Mouse (Mus musculus): ENCODE results near the gene Wdhd1.
A peak's percentile ranks its signal among the peaks of the same experiment; 100 is the strongest.

Gene Wdhd1

DNA sequence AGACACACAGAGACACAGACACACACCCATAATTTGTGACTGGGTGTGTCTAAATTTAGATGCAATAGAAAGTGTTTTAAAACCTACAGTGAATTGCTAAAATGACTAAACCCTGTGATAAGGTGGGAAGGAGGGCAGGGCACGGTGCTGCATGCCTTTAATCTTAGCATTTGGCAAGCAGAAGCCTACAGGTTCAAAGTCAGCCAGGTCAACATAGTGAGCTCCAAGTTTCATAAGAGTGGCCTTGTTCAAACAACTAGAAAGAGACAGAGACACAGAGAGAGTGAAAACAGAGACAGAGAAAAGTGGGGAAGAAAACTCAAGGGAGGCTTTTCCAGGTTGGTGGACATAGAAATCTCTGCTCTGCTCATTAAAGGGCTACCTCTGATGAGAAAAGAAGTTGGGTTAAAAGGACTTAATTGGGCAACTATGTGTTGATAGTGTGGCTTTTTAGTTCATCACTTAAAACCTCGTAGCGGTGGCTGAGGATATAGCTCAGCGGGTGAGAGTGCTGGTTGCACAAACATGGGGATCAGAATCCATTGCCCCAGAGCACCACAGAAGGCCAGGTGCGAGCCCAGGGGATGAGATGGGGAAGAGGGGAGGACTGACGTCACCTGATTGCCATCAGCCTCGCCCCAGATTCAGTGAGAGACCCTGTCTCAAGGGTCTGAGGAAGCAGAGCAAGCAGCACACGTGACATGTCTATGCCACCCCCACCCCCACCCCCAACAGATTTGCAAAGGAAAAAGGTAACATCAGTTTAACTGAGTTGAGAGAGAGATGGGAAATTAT lies 56.2 kb downstream of the Wdhd1 start:
- DNase-seq = peak; percentile 36

DNA sequence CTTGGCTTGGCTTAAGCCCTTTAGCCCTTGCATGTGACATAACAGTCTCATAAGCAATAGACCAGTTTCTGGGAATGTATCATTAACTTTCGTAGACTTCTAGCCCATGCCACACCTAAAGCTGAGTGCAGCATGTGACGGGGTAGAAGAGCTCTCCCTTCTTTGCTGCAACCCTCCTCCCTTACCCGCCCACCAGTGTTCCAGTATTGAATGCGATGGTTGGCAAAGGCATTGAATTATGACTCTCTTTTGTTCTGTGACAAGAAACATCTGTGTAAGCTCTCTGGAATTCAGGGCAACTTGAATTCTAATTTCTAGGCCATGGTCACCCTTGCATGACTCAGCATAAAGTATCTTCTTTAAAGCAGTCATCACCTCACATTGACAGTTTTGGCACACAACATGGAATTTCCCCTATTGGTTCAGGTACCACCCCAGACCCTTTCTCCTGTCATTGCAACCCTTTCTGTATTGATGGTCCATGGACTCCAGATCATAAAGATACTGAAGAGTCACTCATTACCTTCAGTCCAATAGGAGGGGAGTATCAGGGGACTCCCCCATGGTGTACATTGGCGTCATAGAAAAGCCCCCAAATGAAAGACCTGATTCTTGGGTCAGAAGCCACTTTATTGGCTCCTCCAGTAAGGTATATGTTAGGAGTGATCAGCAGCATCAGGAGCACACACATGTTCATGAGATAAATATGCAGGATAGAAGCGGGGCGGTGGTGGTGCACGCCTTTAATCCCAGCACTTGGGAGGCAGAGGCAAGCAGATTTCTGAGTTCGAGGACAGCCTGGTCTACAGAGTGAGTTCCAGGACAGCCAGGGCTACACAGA lies 57.7 kb downstream of the Wdhd1 start:
- DNase-seq = no peak

DNA sequence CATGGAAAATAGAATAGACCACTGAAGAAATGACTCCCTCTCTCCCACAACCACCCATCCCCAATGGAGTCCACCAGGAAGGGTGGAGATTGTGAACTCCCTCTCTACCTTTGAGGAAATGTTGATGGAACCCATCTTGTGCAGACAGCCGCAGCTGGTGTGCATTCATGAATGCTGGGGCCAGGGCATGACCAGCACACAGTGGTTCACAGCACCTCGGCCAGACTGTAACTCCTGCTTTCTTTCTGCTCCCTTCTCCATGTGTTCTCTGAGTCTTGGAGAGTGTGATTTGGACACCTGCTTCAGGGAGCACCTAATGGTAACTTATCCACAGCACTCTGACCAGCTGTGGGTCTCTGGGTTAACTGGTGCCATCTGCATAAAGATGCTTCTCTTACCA lies 60.1 kb downstream of the Wdhd1 start:
- no peak for DNase-seq

DNA sequence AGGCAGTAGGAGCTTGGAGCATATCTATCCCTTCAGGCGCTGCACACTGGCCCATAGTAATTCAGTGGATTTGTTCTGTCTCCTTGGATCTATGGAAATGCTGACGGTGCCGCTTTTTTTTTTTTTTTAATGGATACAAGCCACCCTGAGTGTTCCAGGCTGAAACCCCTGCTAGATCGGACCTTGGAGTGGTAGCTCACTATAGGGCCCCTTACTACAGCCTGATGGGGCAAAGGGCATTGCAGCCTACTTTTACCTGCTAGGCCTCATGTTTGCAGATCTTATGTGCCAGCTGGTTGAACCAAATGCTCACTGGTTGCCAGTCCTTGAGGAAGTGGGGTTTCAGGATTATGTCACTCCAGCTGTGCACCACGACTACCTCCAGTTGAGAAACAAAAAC lies 62.3 kb downstream of the Wdhd1 start:
- DNase-seq = no peak

DNA sequence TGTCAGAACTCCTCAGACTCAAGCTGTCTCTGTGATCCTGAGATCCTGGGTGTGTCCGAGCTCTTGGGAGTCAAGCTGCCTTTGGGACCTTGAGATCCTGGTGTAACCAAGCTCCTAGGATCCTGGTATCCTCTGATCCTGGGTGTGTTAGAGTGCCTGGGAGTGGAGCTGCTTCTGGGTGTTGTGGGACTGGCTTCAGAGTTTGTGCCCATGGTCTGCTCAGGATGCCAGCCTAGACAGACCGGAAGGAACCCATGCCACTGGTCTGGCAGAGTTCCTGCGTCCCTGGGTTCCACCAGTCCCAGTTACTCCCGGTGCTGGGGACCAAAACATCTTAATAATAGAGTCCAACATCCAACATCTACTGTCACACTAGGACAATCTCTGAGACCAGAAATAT lies 63.4 kb downstream of the Wdhd1 start:
- no peak for DNase-seq

DNA sequence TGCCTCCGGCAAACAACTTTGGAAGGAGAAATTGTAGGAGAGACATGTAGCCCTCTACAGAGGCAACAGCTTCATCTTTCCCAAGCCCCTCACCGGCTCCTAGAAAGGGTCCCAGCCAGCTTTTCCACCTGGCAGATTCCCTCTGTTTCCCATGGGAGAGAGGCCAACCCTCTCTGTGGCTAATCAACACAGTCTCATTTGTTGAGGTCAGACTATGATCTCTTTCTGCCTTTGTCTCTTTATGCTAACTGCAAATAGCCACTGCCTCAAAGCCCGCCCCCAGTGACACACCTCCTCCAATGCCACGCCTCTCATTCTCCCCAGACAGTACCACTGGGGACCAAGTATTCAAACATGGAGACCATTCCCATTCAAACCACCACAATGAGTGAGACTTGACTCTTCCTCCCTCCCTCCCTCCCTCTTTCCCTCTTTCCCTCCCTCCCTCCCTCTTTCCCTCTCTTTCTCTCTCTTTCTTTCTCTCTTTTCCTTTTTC lies 66.9 kb downstream of the Wdhd1 start:
- DNase-seq = no peak

DNA sequence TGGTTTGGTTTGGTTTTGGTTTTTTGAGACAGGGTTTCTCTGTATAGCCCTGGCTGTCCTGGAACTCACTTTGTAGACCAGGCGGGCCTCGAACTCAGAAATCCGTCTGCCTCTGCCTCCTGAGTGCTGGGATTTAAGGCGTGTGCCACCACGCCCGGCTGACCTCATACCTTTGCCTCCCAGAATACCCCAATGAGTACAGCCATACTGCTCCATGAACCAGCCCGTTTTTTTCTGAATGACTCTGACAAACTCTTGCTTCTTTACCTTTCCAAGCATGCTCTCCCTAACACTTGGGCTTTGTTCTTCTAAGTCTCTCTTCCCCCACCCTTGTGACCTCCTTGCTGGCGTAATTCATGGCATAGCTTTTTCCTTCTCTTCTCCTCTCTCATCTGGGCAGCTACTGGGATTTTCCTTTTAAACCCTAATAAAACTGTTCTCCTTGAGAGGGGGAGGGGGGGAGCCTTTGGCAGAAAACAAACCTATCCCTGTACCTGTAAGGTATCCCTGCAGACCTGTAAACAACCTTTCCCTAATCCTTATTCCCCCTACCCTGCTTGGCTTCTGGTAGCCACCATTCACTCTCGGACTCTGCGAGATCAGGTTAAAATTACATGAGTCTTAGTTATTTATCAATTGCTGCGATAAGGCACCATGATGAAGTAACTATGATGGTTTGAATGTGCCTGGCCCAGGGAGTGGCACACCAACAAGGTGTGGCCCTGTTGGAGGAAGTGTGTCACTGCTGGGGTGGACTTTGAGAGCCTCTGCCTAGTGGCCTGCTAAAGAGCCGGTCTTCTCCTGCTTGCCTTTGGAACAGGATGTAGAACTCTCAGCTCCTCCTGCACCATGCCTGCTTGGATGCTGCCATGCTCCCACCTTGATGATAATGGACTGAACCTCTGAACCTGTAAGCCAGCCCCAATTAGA lies 67.8 kb downstream of the Wdhd1 start:
- DNase-seq = no peak

DNA sequence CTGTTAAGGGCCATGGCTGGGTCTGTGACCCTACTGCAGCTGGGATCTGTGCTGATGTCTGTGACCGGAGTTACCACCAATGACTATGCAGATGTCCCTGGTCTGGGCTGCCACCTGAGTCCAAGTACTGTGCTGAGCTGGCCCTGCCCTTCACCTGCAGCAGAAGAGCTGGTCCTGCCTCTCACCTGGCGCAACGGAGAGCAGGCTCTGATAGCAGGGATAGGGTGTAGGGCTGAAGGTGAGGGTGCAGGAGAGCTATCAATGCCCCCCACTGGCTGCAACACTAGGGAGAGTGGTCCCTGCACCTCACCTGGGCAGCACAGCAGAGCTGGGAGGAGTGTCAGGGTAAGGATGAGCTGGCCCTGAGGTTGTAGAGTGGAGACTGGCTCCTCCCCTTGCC lies 70.1 kb downstream of the Wdhd1 start:
- no peak for DNase-seq

DNA sequence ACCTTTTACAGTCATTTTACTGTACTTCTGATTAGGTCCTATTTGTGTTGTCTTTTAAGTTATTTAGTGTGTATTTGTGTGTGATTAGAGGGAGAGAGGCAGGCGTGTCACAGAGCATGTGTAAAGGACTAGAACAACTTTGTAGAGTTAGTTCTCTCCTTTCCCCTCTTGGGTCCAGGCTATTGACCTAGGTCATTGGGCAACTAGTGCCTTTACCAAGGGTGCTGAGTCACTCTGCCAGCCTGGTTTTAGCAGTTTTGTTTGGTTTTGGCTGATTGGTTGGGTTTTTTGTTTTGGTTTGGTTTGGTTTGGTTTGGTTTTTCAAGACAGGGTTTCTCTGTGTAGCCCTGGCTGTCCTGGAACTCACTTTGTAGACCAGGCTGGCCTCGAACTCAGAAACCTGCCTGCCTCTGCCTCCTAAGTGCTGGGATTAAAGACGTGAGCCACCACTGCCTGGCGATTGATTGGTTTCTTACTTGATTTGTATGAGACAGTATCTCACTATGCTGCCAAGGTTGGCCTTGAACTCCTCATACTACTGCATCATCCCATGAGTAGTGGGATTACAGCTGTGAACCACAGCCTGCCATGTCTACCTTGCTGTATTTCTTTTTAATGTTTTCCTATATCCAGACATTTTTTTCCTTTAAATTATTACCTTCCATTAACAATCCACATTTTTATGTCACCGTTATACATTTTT lies 71.2 kb downstream of the Wdhd1 start:
- DNase-seq = no peak

DNA sequence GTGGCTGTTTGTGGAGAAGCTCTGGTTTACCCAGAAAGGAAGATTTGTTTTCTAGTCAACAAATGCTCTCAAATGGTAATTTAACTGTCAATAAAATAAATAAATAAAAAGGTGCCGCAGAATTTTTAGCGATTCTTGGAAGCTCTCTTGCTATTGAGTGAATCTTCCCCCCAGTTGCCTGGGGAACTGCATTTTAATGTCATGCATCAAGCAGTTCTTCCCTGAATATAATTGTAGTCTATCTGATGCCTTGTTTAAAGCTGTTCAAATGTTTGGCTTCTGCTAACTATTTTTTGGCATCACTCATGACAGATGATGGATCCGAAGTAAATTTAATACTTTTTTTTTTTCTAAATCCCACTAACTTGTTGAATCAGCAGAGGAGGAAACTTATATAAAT lies 79.3 kb downstream of the Wdhd1 start:
- no peak for DNase-seq

DNA sequence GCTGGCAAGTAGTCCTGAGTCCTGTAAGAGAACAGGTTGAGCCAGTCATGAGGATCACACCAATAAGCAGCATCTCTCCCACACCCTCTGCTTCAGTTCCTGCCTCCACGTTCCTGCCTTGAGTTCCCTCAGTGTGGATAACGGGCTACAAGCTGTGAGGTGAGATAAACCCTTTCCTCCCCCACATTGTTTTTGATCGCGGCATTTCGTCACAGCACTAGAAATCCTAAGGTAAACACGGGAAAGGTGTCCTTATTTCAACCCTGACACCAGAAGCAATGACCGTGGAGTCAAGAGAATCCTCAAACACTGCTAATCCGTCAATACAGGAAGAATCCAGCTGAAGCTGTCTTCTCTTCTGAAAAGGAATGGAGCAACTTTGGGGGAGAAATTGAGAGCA lies 79.9 kb downstream of the Wdhd1 start:
- DNase-seq = no peak

DNA sequence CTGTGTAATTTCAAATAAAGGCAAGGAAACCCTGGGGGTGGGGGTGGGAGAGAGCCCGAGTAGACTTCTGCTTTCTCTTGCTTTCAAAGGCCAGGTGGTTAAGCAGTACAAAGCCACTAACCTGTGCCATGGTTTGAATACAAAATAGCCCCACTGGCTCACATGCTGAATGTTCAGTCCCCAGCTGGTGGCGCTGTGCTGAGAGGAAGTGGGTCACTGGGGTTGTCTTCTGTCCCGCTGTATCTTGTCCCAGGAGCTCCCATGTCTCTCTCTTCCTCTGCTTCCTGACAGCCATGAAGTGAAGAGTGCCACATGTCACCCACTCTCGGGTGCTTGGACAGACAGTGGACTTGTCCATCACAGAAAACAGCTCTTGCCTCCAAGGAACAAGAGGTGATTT lies 82.6 kb downstream of the Wdhd1 start:
- DNase-seq = peak; percentile 87

DNA sequence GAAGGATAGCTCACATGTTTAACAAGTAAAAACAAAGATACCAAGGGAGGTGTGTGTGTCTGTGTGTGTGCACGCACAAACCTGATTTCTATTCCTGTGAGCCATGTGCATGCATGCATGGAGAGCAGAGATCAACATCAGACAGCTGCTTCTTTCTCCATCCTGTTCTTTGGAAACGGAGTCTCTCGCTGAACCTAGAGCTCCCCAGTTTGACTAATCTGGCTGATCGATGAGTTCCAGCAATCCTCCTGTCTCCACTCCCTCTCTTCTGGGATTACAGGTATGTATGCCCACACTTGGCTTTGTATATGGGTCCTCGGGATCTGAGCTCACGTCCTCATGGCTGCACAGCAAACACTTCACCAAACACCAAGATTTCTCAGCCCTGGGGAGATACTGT lies 83.2 kb downstream of the Wdhd1 start:
- no peak for DNase-seq

DNA sequence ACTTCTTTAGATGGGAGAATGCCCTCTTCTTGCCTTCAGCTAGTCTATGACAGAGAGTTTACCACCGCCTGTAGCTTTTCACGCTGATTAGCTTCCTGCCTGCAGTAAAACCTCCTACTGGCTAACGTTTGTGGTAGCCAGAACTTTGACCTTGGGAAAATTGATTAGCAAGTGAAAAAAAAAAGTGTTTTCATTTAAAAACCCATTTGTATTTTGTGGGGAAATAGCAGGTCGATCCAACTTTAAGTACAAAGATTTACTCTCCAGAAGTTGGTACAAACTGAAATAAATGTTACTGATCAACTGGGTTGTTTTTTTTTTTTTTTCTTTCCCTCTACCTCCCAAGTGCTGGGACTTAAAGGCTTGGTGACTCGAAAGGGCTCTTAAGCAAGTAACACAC lies 84.8 kb downstream of the Wdhd1 start:
- DNase-seq = no peak

Data from thymus, postnatal 4 days (tissue).